Mouse (Mus musculus): Measurements from ENCODE around the gene Cdkal1.

Cdkal1 gene

DNA sequence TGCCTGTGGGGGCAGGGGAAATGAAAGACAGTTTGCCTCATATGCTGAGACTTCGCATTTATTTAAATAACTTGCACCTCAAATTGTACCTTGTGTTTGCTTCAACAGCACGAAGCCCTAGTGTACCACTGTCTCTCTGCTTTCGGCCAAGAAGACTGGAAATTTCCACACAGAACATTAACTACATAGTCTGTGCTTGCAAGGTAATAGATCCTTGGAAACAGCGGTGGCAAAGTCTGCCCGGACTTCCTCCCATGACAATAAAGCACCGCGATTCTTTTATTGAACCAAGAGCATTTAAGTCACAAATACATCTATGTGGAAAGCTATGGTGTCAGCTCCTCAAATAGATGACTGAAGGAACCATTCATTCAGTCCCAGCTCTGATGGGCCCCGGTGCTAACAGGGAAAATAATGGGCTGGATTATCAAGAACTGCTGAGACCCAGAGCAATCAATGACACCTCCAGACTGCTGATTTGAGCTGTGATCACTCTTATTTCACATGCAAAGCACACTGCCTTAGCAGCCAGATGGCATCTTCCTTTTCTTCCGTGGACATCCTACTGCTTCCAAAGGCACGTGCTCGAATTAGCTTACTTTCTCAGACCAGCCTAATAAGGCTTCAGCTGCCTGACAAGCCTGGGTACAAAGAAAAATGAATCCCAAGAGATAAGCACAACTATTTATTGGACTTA lies 591.3 kb downstream of the Cdkal1 start:
- DNase-seq (ENCODE audit: low read depth, low spot score) = no peak

DNA sequence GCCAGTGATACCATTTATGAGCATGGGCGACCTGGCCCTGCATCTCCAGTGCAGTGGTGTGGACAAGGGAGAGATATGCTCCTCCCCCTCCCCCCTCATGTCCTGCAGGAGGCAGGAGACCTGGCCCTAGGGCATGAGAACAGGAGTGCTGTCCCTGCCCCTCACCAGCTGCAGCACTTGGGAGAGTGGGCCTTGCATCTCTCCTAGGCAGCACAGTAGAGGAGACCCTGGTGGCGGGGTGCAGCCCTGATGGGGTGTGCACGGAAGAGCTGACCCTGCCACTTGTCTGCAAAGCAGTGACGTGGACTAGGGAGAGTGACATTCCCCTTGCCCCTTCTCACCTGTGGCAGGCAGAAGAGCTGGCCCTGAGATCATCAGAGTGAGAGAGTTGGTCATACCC lies 593.3 kb downstream of the Cdkal1 start:
- no peak for DNase-seq (ENCODE audit: low read depth, low spot score)

DNA sequence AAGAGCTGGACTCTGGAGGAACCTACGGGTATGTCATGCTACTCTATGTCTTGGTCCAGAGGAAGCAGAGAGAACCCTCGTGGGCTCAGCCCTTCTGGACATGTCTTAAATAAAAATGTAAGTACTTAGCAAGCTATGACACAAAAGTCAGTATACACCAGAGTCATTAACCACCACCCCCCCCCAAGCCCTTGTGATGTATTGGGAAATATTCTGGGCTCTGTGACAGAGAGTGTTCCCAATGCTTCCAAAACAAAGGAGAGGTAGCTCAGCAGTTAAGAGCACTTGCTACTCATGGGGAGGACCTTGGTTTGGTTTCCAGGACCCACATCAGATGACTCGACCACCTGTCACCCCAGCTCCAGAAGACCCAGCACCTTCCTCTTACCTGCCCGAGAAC lies 606.9 kb downstream of the Cdkal1 start:
- DNase-seq (ENCODE audit: low read depth, low spot score) = no peak

DNA sequence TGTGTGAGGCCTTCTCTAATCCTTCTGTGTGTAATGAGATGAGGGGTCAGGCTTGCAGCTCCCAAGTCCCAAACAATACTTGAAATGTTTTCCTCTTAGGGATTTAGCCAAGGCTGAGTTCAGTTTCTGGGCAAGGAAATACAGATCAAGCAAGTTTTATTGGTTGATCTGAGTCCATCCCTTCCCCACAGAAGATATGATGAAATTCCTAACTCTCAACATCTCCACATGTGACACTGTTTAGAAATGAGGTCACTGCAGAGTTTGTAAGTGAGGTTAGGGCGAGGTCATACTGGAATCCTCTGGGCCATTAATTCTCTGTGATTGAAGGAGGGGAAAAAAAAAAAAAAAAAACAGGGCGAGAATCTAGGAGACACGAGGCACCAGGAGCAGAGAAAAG lies 607.7 kb downstream of the Cdkal1 start:
- DNase-seq (ENCODE audit: low read depth, low spot score) = no peak

DNA sequence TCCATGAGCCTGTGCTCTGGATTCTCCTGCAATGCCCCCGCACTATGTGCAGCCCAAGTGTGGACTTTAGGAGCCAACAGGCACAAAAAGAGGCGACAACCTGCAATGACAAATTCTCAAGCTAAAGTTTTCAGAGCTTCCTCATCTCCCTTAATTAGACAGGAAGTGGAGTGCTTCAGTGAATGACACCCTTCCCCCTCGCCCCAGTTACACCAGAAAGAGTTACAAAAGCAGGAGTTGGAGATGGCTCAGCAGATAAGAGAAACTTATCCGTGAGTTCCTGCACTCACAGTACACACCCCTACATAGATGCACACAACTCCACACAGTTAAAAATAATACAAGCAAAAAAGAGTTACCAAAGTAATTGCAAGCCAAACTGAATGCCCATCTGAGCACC lies 620.4 kb downstream of the Cdkal1 start:
- no peak for DNase-seq (ENCODE audit: low read depth, low spot score)

DNA sequence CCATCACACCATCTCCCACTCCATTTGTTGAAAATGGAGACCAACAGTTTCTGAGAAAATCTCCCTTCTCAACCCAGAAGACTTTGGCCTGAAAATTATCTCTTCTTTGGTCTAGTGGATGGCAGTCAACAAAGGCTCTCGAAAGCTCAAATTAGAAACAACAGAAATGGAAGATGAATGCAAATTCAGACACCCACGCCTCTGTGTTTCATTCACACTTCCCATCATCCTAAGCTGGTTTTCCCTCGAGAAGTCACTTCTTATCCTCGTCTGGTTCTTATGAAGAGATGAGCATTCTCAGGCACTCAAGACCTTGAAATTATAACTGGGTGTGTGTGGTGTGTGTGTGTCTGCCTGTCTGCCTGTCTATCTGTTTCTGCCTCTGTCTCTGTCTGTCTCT lies 621.0 kb downstream of the Cdkal1 start:
- DNase-seq (ENCODE audit: low read depth, low spot score) = no peak

DNA sequence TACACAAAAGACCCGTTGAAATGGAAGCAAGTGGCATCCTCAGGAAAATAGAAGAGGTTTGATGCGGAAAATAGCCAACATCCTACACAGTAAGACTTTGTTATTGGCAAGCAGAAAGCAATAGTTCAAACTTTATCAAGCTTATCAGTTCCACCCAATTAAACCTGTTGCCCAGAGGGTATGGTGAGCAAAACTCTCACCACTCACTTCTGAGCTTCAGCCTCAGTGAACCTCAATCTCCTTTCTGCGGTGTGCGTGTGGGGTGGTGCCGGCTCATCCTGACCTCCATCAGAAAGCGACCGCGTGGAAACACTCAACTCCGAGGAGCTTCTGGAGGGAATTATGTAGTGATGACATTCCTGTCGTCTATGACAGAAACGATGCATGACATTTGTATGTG lies 621.5 kb downstream of the Cdkal1 start:
- no peak for DNase-seq (ENCODE audit: low read depth, low spot score)

DNA sequence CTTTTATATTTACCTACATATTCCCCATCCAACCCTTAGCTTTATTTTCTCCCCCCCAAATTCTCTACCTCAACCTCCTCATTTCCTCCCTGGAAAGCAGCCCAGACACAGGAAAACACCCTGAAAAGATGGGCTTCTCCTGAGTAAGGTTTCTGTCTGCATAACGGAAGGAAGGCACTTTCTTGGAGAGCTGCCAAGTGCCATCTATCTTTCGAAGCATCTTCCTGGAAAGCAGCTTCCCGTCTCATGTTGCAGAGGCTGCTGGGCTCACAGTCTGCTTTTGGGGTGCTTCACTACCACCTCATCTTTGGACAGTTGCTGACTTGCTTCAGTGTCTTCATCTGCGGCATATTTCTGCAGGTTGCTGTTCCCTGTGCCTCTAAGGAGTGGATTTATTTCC lies 622.8 kb downstream of the Cdkal1 start:
- DNase-seq (ENCODE audit: low read depth, low spot score) = peak; percentile 8

DNA sequence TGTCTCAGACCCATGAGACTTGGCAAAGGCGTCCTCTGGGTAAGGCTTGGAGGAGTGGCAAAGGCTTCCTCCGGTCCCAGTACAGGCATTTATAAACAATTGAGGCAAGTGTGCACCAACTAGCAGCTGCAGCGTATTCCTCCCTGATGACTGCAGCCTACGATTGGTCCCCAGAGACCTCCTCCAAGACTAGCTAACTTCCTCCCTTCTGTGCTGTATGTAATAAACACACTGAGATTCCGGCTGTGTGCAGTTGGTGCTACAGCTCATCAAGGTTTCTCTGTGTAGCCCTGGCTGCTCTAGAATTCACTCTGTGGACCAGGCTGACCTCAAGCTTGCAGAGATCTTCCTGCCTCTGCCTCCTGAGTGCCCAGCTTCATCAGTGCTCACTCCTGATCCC lies 630.7 kb downstream of the Cdkal1 start:
- no peak for DNase-seq (ENCODE audit: low read depth, low spot score)

DNA sequence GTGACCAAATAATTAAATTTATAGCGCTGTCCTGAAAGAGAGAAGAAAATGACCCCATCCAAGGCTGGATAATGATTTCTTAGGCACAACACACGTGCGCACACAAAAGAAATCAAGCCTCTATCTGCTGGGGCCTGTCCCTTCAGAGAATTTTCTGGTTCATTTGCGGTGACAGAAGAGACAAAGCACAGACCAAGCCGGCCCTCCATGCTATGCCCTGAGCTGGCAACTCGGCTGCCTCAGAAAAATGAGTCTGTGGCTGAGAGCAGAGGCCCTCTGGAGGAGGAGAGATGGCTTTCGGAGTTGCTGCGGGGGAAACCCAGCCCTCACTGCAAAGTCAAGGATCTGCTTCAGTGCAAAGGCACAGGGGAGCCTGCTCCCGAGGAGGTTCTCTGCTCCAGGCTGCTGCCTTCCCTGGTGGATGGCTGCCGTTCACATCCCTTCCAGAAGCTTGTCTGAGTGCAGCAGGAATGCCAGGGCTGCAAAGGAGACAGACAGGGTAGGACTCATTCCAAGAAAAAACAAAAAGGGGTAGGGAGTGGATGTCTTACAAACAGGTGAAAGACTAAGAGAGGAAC lies 633.1 kb downstream of the Cdkal1 start:
- no peak for DNase-seq (ENCODE audit: low read depth, low spot score)

DNA sequence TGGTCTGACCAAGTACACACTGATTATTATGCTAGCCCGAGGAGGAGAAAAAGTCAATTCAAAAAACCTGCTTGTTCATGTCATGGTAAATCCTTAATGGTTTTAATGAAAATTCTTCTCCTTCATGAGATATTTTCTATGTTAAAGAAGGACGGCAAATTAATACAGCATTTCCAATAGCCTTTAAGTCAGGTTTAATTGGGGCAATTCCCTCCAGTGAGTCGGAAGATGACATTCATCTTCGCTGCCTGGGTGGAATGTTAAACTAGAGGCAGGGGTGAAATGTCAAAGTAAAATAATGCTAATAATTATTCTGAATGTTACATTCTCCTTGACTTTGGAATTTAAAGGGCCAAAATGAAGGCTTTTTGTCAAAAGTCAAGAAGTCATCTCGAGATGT lies 633.8 kb downstream of the Cdkal1 start:
- DNase-seq (ENCODE audit: low read depth, low spot score) = no peak

DNA sequence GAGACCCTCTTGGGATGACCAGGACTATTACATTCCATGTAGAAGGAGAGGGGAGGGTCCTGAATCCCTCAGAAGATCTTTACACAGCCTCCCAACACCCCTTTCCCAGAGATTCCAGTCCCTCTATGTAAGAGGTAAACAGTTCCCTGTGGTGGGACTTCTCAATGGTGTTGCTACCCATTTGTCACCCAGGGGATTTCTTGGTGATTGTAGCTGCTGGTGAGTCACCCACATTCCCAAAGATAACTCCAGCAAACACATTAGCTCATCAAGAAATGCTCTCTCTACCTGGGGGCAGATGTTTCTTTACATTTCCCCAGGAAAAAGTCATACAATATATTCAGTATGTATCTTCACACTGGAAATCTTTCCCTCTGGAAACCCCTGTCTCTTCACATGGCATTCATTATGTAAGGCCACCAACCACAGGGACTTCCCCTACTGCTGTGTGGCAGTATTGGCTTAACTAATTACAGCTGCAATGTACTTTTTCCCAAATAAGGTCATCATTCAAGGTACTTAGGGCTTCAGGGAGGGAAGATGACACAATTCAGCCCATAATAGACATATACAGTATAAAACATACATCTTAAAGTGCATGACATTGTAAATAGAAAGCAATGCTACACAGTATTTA lies 636.8 kb downstream of the Cdkal1 start:
- DNase-seq (ENCODE audit: low read depth, low spot score) = no peak

DNA sequence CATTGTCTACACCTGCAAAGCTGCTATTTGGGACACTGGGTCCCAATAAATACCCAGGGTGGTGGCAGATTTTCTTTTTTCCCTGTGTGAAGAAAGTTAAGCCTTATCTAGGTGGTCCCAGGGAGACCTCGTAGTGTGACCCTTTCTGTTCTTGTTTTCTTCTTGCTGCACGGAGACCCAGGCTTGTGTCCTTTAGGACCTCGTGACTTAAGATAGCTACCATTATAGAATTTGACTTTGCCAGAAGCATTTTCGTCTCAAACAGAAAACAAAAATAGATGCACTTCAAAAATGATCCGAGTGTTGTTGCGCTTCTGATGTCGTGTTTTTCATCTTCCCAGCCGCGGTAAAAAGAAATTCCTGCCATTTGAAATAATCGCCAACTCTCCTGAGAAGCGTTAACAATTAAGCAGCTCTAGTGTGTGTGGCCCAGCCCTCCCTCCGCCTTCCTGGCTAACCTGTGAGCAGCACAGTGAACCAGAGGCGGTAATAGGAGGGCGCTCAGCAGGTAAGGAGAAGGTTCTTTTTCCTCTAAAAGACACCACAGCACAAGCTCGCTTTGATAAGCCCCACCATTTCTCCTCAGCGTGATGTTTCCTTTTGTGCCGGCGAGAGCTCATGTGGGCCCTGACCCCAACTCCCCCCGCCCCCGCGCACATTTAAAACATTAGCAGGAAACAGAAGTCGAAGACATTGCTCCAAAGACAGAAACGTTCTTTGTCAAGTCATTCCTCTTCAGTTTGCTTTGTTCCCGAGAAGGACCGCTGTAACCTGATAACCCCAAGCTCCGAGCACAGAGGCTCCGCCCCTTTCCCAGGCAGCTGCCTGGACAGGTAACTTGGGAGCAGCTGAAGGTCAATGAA lies 645.1 kb downstream of the Cdkal1 start:
- peak; percentile 5 for DNase-seq (ENCODE audit: low read depth, low spot score)

DNA sequence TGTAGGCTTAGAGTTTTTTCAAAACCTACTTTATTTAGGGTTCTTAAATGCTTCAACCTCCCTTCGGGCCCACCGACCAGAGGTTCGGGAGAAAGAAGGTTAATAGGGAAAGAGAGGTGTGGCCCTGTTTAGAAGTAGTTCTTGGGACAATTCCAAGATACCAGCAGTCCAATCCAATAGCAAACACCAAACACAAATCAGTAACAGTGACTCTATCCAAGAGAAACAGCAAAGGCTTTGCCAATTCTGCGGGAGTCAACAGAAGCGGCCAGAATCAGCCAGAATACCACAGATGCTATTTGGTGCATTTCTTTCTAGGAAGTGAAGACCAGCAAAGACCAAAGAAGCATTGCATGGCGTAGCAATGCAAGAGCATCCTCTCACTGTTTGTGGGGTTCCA lies 646.7 kb downstream of the Cdkal1 start:
- no peak for DNase-seq (ENCODE audit: low read depth, low spot score)

DNA sequence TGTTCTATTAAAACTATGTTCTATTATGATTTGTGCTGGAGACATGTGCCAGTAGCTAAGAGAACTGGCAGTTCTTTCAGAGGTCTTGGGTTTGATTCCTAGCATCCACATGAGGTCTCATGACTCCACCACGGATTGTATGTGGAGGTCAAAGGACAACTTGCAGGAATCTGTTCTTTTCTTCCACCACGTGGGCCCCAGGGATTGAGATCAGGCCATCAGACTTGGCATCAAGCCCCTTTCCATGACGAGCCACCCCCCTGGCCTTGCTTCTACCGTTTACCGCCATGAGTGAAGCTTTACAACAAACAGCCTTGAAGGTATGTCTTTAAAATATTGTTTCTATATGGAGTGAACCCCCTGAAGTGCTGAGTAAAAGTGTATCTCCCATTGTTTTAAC lies 651.6 kb downstream of the Cdkal1 start:
- DNase-seq (ENCODE audit: low read depth, low spot score) = no peak

DNA sequence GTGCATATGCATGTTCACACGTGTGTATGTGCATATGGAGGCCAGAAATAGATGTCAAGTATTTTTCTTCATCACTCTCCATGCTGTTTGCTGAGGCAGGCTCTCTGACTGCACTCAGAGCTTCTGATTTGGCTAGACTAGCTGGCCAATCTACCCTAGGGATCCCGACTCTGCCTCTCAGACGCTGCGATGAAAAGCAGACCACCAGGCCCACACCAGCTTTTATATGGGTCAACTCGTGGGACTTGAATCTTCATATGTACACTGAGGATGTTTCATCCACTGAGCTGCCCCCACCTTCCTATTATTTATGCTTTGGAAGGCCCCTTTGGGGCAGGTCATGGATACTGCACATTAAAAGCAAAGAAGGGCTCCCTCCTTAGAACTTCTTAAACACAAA lies 652.0 kb downstream of the Cdkal1 start:
- DNase-seq (ENCODE audit: low read depth, low spot score) = no peak

DNA sequence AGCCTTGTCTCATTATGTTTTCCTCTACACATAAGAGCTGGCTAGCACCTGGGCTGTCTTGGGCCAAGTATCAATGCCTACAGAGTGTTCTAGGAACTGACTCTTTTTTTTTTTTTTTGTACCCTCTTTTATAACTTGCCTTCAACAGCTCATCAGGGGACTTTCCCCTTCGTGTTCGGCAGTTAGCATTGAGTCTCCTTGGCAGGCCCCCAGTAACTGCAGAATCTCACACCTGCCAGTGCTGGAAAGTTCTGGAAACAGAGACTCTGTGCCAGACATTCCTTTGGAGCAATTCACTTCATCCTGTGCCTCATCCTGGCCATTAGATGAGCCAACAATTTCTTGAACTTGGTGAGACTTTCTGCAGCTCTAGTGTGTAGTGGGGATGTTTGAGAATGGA lies 652.9 kb downstream of the Cdkal1 start:
- no peak for DNase-seq (ENCODE audit: low read depth, low spot score)

DNA sequence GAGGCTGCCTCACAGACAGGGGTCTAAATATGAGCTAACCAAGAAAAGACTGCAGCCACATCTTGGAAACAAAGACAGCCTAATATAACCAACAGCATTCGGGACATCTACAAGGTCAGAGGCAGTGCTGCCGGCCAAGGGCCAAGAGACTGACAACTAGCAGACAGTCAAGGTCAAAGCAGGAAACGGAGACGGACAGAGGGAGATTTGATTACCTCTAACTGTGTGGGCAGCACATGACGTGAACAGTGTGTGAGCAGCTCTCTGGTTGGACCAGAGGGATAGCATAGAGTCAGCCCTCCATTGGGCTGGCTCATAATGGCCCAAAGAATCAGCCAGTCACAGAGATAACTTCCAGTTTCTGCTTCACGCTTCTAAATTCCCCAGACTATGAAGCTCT lies 655.8 kb downstream of the Cdkal1 start:
- no peak for DNase-seq (ENCODE audit: low read depth, low spot score)

DNA sequence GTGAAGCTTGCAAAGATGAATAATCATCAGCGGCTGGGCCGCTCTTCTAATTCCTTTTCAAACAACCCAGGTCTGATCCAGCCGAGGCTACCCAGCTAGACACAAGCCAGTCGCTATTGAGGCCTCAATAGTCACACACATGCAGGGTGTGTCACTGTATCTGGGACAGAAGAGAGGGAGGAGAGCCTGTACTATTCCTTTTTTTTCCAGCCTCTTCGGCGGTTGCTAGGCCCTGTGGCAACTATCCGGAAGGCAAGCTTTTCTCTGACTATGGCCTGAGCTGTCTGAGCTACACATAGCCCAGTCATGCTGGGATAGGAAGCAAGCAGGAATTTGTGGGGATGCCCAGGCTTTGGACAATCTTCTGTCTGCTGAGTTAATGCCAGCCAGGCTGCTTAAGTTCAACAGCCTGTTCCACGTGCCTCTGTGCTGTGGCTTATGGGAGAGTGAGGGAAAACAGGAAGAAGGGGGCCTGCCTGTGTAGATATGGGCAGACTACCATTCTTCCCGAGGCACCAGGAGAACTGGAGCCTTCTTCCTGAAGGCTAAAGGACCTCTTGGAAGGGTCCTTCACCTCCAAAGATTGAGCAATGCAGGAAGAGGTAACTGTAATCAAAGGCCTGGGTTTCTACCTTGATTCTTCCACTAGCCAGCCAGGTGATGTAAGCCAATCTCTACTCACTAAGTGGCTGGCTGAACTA lies 658.5 kb downstream of the Cdkal1 start:
- no peak for DNase-seq (ENCODE audit: low read depth, low spot score)

DNA sequence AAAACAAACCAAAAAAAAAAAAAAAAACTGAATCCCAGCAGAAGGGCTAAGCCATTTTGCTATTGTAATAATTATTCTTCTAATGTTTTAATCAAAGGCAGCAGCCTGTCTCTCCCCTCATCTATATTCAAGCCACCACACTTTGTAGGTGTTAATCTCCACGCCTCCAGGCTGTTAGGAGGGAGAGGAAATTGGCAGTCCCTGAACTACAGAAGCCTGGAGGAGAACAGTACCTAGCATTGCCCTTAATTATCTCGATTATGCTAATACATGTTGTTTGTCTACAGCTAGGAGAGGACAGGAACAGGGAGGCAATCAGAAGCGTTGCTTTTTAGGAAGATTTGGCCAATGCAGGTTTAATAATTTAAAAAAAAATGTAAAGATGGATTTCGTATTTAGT lies 659.8 kb downstream of the Cdkal1 start:
- no peak for DNase-seq (ENCODE audit: low read depth, low spot score)

DNA sequence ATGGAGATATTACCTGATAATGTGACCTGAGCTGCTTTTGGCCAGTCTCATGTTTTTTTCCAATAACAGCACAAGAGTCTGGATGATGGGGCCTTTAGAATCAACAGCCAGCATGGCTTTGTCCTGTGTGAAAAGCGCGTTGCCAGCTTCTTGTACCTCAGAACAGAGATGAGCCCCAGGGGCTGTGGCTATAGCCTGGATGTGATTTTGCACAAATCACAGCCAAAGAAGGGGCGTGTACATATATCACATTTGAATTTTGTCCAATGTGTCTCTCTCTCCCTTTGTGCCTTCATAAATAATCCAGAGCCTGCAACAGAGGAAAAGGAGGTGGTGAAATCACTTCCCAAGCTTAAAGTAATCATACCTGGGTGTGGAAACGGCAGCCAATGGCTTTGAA lies 660.5 kb downstream of the Cdkal1 start:
- no peak for DNase-seq (ENCODE audit: low read depth, low spot score)

DNA sequence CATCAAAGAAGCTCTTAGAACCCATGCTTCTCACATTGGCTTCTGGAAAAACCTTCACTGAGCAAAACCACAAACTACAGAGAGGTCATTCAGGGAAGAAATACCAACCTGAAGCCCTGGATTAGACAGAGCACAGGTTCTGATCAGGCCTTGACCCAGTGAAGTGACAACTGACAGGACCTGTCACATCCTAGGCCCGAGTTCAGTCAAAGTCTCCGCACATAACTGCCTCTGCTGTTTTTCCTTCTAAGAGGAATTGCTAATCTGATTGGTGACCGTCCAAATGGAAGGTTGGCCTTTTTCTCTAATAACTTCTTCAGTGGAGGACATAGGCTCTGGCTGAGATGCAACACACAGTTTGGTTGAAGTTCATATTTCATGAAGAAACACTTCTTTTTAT lies 662.8 kb downstream of the Cdkal1 start:
- no peak for DNase-seq (ENCODE audit: low read depth, low spot score)

Measured in CD4-positive helper T cell, adult 2 months (primary cell).